Mouse (Mus musculus) E14TG2a.4 (cell line): ENCODE measurements at regions not wholly inside any gene's neighbourhood (a gene's known extent, or its start where the extent isn't known, plus 50 kb on each side); places are given as distances from the start of the nearest gene placed in this dataset.
"Not testable (repeated sequence)": the region's sequence is repeated elsewhere in the genome, so short reads cannot be mapped to it uniquely, and the experiment has no call there.

ENCODE experiments used
- H3K27me3 ChIP-seq: 2 replicates; pipeline ENCODE4 v1.6.1; 2014; ENCODE audit warnings: low read length, control low read depth; ENCODE audit not compliant: insufficient read depth
- H3K36me3 ChIP-seq: 2 replicates; pipeline ENCODE4 v1.6.1; 2014; ENCODE audit warnings: low read length, control low read depth; ENCODE audit not compliant: insufficient read depth
- H3K4me1 ChIP-seq: replicated peaks from 2 replicates; pipeline ENCODE4 v1.6.1; 2014; ENCODE audit warnings: low read depth, low read length, control low read depth
- H3K4me3 ChIP-seq: replicated peaks from 2 replicates; pipeline ENCODE4 v1.5.1; 2014; ENCODE audit warnings: mild to moderate bottlenecking, low read length
- H3K9me3 ChIP-seq: 2 replicates; pipeline ENCODE4 v1.6.1; 2014; ENCODE audit warnings: low read length, control low read depth
- CTCF ChIP-seq: conservative IDR thresholded peaks from 2 replicates; pipeline ENCODE4 v1.5.1; 2014; ENCODE audit warnings: low read length
- NANOG ChIP-seq: IDR thresholded peaks from 2 replicates; pipeline ENCODE4 v1.6.1; 2014; ENCODE audit warnings: borderline replicate concordance, low read length, mixed read lengths

GRCm38 (mm10) chr10:29044781-29045180 lies 58.7 kb upstream of the 2310057J18Rik start:
- H3K9me3 ChIP-seq, H3K36me3 ChIP-seq, H3K4me1 ChIP-seq, H3K27me3 ChIP-seq, H3K4me3 ChIP-seq: not testable (repeated sequence)

GRCm38 (mm10) chr10:29087823-29088222 lies 55.8 kb upstream of the Soga3 start:
- peaks cover 3% of the 10 kb centered on the region; the same call in 1 of the 2 replicates for H3K27me3 ChIP-seq
- peaks cover 7% of the 10 kb centered on the region for H3K4me1 ChIP-seq
- no peaks in the 10 kb centered on the region for H3K36me3 ChIP-seq
- no peaks in the 10 kb centered on the region for H3K9me3 ChIP-seq
- H3K4me3 ChIP-seq = no peak overlapping the region
- peak; percentile 74 for TF ChIP-seq CTCF
- TF ChIP-seq NANOG = no peak
